Mouse (Mus musculus): ENCODE measurements around the gene Cd160.

- TF ChIP-seq CTCF (conservative IDR thresholded peaks at IDR 0.05; ENCODE audit: low read length) (no peak), POU5F1 (IDR thresholded peaks at IDR 0.05; ENCODE audit: borderline replicate concordance, low read length) (no peak)
Measured at GRCm38 (mm10) chr3:96871070-96871469, 41.9 kb upstream of the Cd160 start.
